Mouse (Mus musculus): ENCODE results near the gene Mob3b. TPM values are rescaled to one million over a fixed set of nuclear protein-coding genes. Genes with fewer than 3 reads are reported as not detected.

Mob3b gene
- total RNA-seq, 1 experiment from 2014 or later, result 36.2 TPM

DNA sequence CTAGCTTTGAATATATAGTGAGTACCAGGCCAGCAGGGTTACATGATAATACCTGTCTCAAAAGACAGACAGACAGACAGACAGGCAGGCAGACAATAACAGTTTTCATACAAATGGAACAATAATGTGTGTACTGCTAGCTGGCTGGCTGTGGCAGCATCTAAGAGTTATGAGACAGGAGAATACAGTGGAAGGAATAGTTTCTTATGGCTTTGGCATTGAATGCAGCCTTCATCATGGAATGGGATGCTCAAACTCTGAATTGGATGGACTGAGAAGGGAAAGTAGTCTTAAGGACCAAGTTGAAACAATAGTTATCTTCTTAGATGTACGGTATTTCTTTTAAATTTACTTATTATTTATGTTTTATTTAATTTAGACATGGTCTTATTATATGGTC, 258.0 kb downstream of the Mob3b start:
- DNase-seq, result no peak

Other genes with a start within 250 kb of the Mob3b start
- not detected in 2 replicates for gene Ifnk, start 5.4 kb downstream of the Mob3b start, total RNA-seq (2021)
- gene C9orf72, start 68.7 kb upstream of the Mob3b start, total RNA-seq (2021), result 15.1 and 17.4 TPM in 2 replicates